Mouse (Mus musculus): Measurements from ENCODE around the gene Def6.

DNA sequence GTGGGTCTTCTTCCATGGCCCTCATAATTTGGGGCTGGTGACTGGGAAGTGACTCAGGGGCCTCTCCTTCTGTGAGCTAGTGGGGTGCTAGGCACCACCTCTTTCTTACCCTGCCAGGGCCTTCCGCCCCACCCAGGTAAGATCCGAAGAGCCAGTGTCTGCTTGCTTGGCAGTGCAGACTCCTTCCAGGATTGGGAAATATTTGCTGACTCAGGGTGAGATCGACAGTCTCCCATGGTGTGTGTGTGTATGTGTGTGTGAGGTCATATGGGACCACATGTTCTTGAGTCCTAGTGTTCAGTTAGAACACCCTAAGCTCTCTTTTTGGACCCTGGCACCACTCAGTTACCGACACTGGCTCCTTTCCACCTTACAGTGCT is 29.0 kb downstream of the Def6 start:
- no peak for TF ChIP-seq CTCF (IDR thresholded peaks at IDR 0.05)
- TF ChIP-seq POLR2A (IDR thresholded peaks at IDR 0.05; ENCODE audit: insufficient read depth, low read depth, low read length): no peak
